Mouse (Mus musculus): Measurements from ENCODE around the gene Gdap2. TPM values are rescaled to one million over a fixed set of nuclear protein-coding genes. Genes with fewer than 3 reads are reported as not detected.
A peak's percentile ranks its signal among the peaks of the same experiment; 100 is the strongest.

Gene Gdap2
- polyA plus RNA-seq (2011; ENCODE audit: insufficient read length, low read depth, missing spikeins), result 19.6 and 21.0 TPM in 2 replicates

DNA sequence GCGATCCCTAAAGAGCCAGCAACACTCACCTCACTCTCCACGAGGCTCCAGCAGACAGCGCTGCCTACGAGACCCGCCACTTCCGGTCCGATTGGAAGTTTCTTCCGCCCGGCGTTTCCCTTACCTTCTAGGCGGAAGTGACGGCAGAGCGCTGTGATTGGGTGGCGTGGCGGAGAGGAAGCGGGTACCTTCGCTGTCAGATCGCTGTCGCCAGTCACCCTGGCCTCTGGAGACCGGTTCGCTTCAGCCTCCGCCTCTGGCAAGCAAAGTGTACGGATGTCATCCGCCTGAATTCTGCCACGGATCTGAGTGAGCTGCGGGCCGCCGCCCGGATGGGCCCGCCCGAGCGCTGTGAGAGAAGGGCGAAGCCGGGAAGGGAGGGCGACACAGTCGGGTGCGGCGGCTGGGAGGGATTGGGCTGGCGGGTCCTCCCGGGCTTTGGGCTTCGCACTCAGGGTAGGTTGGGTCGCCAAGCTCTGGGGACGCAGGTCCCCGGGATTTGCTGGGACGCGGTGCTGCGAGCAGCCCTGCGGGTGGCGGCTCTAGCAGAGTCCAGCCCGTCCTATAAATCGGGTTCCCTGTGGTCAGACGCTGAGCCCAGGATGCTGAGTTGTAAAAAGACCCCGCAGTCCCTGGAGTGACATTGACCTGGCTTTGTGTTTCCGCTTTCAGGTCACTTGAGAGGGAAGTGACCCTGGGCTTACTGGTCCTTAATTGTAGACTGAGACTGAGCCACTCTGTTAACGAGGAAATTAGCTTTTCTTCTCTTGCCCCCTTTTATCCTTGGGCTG is at the start of gene Gdap2, which contains the start of gene Wdr3:
Gene Gdap2 (plus strand): TSS at position 67 of the 791 bp plus-strand sequence.
Gene Wdr3 (minus strand): TSS at position 93 of the 791 bp plus-strand sequence.
- Histone ChIP-seq H3K4me1 (ENCODE audit: control insufficient read depth, insufficient read depth, low read length) (peaks cover 3% of the 10 kb centered on the region), H3K27ac (ENCODE audit: insufficient read depth, low read length) (peak within 1 kb of the TSS; percentile 53; the same call in 1 of the 2 replicates), H3K4me3 (ENCODE audit: insufficient read depth, low read length) (peak within 1 kb of the TSS; percentile 86)
- peak; percentile 96 for TF ChIP-seq POLR2A (IDR thresholded peaks at IDR 0.05; ENCODE audit: low read depth, low read length)
- no peak for TF ChIP-seq CTCF (IDR thresholded peaks at IDR 0.05; ENCODE audit: borderline replicate concordance, insufficient read depth, low read length)

DNA sequence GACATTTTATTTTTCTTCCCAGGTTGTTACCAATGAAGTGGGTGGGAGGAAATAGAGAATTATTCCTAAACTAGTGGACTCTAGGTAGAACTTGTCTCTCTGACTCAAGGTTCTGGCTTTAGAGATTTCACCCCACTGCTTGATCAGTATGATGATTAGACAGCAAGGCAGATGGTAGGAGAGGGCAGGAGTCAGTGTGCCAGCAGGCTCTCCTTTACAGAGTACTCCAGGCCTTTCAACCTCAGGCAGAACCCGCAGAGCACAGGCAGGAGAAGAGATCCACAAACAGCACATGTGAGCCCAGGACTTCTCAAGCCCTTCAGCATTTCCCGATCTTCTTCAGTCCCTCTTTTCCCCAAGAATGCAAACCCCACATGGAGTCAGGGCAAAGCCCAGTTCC is 43.5 kb upstream of the Gdap2 start:
- no peak for TF ChIP-seq CTCF (IDR thresholded peaks at IDR 0.05; ENCODE audit: borderline replicate concordance, insufficient read depth, low read length)
- no peak for TF ChIP-seq POLR2A (IDR thresholded peaks at IDR 0.05; ENCODE audit: low read depth, low read length)
- Histone ChIP-seq H3K4me3 (ENCODE audit: insufficient read depth, low read length) (no peak overlapping the region), H3K4me1 (ENCODE audit: control insufficient read depth, insufficient read depth, low read length) (no peaks in the 10 kb centered on the region), H3K27ac (ENCODE audit: insufficient read depth, low read length) (no peak overlapping the region)

- Histone ChIP-seq H3K4me1 (ENCODE audit: control insufficient read depth, insufficient read depth, low read length) (no peaks in the 10 kb centered on the region), H3K4me3 (ENCODE audit: insufficient read depth, low read length) (no peak overlapping the region), H3K27ac (ENCODE audit: insufficient read depth, low read length) (no peak overlapping the region)
- TF ChIP-seq CTCF (IDR thresholded peaks at IDR 0.05; ENCODE audit: borderline replicate concordance, insufficient read depth, low read length) (no peak), POLR2A (IDR thresholded peaks at IDR 0.05; ENCODE audit: low read depth, low read length) (no peak)
Observed at GRCm38 (mm10) chr3:100121961-100122360, 40.2 kb upstream of the Gdap2 start.

GRCm38 (mm10) chr3:100122445-100122844 is 39.7 kb upstream of the Gdap2 start:
- Histone ChIP-seq H3K4me3 (ENCODE audit: insufficient read depth, low read length) (no peak overlapping the region), H3K4me1 (ENCODE audit: control insufficient read depth, insufficient read depth, low read length) (no peaks in the 10 kb centered on the region), H3K27ac (ENCODE audit: insufficient read depth, low read length) (no peak overlapping the region)
- TF ChIP-seq POLR2A (IDR thresholded peaks at IDR 0.05; ENCODE audit: low read depth, low read length), result no peak
- TF ChIP-seq CTCF (IDR thresholded peaks at IDR 0.05; ENCODE audit: borderline replicate concordance, insufficient read depth, low read length), result no peak

DNA sequence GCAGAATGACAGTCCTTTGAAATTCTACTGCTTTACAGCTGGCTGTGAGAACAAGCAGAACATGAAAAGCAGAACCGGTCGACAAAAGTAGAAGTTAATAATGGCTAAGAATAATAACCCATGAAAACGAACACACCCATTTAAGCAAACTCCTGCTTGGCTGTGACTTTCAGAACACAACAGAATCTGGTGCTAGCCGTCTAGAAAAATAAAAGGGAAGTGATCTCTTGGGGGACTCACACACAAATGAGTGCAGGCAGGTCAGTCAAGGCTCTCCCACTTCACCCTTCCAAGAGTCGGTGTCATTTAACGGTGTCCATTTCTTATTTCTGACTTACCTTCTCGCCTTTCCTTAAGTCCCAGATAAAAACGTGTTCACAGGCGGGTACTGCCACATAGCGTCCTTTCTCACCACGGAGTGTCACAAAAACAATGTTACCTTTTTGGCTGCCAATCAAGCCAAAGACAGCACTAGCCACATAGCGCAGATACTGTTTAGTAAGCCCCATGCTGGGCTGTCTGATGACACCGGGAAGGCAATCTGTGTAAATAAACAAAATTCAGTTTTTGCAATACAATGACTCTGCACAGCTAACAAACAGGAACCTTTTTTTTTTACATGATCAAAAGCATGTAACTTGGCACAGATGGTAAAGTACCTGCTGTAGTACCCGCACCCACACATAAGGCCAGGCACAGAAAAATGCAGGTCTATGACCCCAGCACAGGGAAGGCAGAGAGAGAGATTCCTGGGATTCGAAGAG is 1.3 kb upstream of the Gdap2 start:
- no peak for TF ChIP-seq CTCF (IDR thresholded peaks at IDR 0.05; ENCODE audit: borderline replicate concordance, insufficient read depth, low read length)
- no peak for TF ChIP-seq POLR2A (IDR thresholded peaks at IDR 0.05; ENCODE audit: low read depth, low read length)
- Histone ChIP-seq H3K4me1 (ENCODE audit: control insufficient read depth, insufficient read depth, low read length) (peaks cover 3% of the 10 kb centered on the region), H3K27ac (ENCODE audit: insufficient read depth, low read length) (no peak overlapping the region), H3K4me3 (ENCODE audit: insufficient read depth, low read length) (peak overlapping the region; percentile 86)

DNA sequence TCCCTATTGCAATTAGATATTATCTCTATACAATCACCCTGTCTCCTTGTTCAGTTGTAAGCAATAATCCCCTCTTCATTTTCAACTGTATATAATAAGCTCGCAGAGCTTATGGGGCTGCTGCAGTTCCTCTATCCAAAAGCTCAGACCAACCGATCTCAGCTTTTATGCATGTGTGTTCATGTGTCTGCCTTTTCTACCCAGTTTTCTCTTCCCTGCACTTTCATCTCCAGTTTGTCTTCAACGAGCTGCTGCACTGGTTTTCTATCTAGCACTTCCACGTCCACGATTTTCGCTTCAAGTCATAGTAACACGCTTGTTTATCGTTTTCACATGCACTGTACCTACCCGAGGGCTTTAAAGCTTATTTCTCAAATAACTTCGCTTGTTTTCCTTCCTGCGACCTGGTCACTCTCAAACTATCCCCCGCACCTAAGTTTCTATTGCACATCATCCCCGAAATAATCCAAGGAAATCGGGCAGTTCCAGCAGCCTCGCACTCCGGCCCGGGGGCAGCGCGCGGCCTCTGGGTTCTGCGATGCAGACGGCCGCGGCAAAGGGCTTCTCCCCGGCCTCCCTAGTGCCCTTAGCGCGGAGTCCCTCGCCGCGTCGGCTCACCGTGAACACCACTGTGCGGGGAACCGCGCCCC is 391 bp upstream of the Gdap2 start:
- Histone ChIP-seq H3K4me3 (ENCODE audit: insufficient read depth, low read length) (peak overlapping the region; percentile 86), H3K4me1 (ENCODE audit: control insufficient read depth, insufficient read depth, low read length) (peaks cover 3% of the 10 kb centered on the region), H3K27ac (ENCODE audit: insufficient read depth, low read length) (no peak overlapping the region)
- TF ChIP-seq POLR2A (IDR thresholded peaks at IDR 0.05; ENCODE audit: low read depth, low read length) (no peak), CTCF (IDR thresholded peaks at IDR 0.05; ENCODE audit: borderline replicate concordance, insufficient read depth, low read length) (no peak)

DNA sequence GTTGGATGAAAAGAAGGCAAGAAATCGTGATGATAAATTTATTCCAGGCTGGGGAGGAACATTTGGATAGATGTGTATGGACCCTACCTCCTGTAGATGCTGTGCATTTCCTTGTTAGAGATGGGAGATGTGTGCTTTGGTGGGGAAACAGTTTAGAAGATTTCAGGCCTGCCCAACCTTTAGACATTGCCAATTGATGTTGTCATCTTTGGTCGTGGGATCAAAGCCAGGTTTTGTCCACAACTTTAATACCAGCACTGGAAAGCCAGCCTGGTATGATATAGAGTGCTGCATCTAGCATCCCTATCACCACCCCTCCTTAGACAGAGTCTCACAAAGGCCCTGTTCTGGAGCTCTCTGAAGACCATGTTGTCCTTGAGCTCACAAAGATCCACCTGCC is 1.4 kb downstream of the Gdap2 start:
- H3K27ac ChIP-seq (ENCODE audit: insufficient read depth, low read length), result no peak overlapping the region
- H3K4me1 ChIP-seq (ENCODE audit: control insufficient read depth, insufficient read depth, low read length), result peaks cover 3% of the 10 kb centered on the region
- no peak for TF ChIP-seq CTCF (IDR thresholded peaks at IDR 0.05; ENCODE audit: borderline replicate concordance, insufficient read depth, low read length)
- TF ChIP-seq POLR2A (IDR thresholded peaks at IDR 0.05; ENCODE audit: low read depth, low read length), result no peak
- H3K4me3 ChIP-seq (ENCODE audit: insufficient read depth, low read length), result no peak overlapping the region

DNA sequence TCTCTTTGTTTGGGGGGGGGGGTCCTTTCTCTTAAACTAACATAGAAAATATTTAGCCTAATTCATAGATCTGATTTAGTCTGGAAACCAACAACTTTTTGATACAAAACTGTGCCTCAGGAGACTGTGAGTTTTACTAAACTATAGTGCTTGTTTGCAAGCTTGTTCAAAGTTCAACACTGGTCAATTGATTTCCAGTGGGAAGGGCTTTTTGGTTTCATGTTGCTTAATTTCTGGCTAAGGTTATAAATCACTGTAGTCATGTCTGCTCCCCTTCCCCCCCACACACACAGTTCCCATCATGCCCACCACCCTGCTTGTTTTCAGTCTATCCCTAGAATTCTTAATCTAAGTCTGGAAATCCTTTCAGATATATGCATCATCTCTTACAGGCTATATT is 2.8 kb downstream of the Gdap2 start:
- Histone ChIP-seq H3K4me1 (ENCODE audit: control insufficient read depth, insufficient read depth, low read length) (peaks cover 3% of the 10 kb centered on the region), H3K4me3 (ENCODE audit: insufficient read depth, low read length) (no peak overlapping the region), H3K27ac (ENCODE audit: insufficient read depth, low read length) (no peak overlapping the region)
- TF ChIP-seq POLR2A (IDR thresholded peaks at IDR 0.05; ENCODE audit: low read depth, low read length) (no peak), CTCF (IDR thresholded peaks at IDR 0.05; ENCODE audit: borderline replicate concordance, insufficient read depth, low read length) (no peak)

DNA sequence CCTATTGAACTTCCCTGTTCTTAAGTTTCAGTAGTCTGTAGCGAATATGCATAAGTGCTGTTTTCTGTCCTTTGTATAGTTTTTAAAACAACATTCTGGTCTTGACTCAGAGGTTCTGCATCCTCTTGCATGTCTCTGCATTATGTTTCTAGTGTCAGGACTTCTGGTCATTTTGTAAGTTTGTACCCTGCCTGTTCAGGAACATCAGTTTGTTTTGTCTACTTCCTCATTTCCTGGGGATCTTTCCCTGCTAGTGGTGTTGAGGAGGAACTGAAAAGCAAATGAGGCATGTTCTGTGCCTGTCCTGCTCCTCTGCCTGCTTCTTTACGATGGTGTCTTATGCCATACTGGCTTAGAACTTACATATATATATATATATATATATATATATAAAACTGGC is 13.8 kb downstream of the Gdap2 start:
- TF ChIP-seq CTCF (IDR thresholded peaks at IDR 0.05; ENCODE audit: borderline replicate concordance, insufficient read depth, low read length), result no peak
- TF ChIP-seq POLR2A (IDR thresholded peaks at IDR 0.05; ENCODE audit: low read depth, low read length), result no peak

More for the DNA sequence above, 13.8 kb downstream of the Gdap2 start:
- H3K27ac ChIP-seq (ENCODE audit: insufficient read depth, low read length), result no peak overlapping the region
- H3K4me1 ChIP-seq (ENCODE audit: control insufficient read depth, insufficient read depth, low read length), result peaks cover 2% of the 10 kb centered on the region
- H3K4me3 ChIP-seq (ENCODE audit: insufficient read depth, low read length), result no peak overlapping the region
